Mouse (Mus musculus): ENCODE measurements around the gene Il17ra.

Gene Il17ra

DNA sequence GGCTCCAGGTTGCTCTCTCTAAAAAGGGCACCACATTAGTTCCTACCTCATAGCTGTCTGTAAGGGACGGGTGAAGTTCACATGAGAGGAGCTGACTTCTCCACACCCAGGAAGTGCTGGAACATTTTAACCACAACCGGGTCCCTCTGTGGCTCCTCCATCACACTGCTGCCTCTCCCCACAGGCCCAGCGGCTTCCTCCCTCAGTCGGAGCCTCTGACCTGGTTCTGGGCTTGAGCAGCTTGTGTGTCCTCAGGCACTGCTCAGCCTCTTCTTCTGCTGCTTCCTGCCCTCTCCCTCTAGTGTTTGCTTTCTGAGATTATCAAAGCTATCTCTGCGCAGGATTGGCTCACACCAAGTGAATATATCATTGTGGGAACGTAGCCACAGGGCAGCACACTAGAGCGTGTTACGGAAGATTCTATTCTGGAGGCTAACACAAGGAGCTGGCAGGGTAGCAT, 23.0 kb downstream of the Il17ra start:
- no peak for TF ChIP-seq GATA4 (IDR thresholded peaks at IDR 0.05; ENCODE audit: insufficient replicate concordance, low read length)

DNA sequence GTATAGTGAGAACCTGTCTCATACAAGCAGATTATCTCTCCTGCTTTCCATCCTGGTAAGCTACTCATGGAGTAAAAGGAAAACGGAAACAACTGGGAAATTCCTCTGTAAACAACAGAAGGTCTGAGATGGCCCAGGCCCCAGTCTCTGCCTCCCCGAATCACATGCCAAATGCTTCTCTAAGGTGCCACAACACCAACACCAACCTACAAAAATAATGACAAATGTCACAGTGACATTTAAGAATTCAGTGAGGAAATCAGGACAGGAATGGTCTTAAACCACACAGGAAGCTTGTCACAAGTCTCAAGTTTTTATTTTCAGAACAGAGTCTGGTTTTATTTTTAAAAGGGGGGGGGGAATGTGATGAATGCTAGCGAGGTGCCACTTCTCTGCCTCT, 25.6 kb downstream of the Il17ra start:
- TF ChIP-seq GATA4 (IDR thresholded peaks at IDR 0.05; ENCODE audit: insufficient replicate concordance, low read length): no peak

DNA sequence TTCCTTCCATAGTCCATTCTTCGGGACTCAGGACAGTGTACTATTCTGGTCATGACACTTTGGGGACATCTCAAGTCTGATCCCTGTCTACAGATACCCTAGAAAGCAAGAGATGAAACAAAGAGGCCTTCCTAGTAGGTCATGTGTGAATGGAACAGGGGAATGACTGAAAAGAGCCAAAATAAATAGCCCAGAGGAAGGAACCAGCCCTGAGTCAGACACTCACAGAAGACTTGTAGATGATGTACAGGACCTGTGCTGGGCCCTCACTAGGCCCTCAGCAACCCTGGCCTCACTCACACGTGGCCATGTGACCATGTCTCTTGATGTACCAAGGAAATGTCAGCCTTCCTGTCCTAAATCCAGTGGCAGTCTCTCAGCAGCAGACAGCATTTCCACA, 26.4 kb downstream of the Il17ra start:
- no peak for TF ChIP-seq GATA4 (IDR thresholded peaks at IDR 0.05; ENCODE audit: insufficient replicate concordance, low read length)

DNA sequence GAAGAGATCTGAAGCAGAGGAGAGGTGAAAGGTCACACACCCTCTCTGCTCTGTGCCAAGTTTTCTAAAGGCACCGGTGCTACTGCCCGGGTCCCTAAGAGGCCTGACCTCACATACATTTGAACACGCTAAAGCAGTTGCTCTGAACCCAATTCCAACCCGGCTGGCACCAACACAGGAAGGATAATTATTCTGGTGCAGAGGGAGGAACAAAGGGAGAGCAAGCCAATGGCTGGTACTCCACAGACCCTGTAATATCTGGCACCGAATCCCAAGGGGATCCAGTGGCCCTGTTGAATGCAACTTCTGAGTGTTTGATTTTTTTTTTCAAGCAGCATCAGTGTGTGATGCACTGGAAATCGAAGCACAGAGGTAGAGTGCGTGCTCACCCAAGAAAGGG, 28.0 kb downstream of the Il17ra start:
- no peak for TF ChIP-seq GATA4 (IDR thresholded peaks at IDR 0.05; ENCODE audit: insufficient replicate concordance, low read length)

DNA sequence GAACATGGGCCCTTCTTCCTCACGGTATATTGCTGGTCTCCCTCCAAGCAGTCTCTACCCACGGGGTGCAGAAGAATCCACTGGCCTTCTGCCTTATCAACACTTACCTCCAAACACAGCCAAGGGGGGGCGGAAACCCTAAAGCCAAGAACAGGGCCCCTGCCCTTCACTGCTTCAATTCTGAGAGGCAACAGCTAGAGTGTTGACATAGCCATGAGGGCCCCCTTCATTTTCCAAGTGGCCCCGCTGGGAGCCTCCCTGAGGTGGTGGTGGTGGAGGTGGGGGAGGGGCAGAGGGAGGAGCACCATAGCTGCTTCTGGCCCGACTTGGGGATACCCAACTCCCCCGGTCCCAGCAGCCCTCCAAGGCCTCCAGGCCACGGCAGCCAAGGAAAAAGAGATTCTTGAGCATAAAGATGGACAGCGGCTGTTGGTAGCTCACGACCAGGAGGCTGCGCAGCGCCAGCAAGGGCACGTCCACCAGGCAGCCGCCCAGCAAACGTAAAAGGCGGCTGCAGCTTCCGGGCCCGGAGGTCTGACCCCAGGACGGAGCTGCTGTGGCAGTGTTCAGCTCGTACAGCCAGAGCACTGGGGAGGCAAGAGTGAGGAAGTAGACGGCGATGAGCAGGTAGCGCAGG, 28.9 kb downstream of the Il17ra start:
- TF ChIP-seq GATA4 (IDR thresholded peaks at IDR 0.05; ENCODE audit: insufficient replicate concordance, low read length): no peak

DNA sequence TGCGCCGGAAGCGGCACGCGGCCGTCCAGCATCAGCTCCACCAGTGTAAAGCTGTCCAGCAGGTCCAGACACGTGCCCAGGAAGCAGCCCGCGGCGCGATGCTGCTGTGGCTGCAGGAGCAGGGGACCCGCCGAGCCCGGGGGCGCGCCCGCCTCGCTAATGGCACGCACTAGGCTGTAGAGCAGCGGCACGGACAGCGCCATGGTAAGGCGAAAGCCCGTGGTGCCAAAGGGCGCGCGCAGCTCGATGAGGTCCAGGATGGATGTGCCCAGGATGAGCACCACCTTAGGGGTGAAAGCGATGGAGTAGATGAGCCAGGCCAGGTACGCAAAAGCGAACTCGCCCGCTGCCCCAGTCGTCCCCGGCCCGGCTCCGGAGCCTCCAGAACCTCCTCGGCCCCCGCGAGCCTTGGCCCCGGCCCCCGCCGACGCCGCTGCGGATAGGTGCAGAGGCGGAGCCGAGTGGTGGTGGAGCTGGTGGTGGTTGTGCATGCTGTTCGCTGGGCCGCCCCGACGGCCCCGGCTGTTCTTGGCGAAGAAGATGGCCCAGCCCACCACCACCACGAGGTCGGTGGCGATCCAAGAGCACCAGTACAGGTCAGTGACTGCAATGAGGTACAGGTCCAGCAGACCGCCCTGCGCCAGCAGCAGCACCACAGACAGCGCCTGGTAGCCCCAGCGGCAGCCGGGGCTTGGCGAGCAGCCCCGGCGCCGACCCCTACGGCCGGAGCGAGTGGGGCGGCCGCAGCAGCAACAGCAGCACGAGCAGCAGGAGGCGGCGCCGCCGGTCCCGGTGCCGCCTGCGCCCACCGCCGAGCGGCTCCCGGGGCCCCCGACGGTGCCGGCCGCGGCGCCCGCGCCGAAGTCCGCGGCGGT, 29.7 kb downstream of the Il17ra start:
- TF ChIP-seq GATA4 (IDR thresholded peaks at IDR 0.05; ENCODE audit: insufficient replicate concordance, low read length): no peak

GRCm38 (mm10) chr6:120493374-120494181, 30.5 kb downstream of the Il17ra start, which contains the start of gene Tmem121b:
Gene Tmem121b (minus strand): TSS chr6:120493807.
- TF ChIP-seq GATA4 (IDR thresholded peaks at IDR 0.05; ENCODE audit: insufficient replicate concordance, low read length): no peak

DNA sequence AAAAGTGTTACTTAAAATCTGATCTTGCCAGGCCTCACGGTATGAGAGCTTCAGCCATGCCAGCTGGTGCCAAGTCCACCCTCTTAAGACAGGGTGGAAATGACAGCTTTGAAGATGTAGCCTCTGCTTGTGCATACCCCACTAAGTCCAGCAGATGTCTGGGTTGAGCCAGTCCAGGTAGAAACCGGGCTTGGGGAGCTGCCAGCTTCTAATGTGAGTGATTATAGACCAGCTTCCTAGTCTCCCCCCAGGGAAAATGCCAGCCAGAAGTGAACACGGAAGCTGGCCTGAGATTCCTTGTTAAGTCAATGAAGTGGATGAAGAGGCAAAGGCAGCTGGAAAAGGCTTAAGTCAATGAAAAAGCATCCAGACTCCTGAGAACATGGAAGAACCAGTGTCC, 33.5 kb downstream of the Il17ra start:
- no peak for TF ChIP-seq GATA4 (IDR thresholded peaks at IDR 0.05; ENCODE audit: insufficient replicate concordance, low read length)

DNA sequence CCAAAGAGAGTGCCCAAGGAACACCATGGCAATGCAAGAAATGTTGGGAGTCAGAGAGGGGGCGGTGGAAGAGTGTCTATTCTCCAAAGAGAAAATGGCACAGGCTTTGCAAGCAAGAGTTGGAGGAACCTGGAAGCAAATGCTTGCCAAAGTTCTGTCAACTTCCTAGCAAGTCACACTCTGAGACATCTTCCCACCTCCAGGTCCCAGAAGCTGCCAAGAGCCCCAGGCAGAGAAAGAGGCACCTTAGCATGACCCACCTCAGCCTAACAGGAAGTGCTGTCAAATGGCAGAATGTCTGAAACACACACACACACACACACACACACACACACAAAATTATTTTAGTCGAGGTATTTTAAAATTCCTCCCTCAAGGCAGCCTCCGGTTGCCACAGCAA, 41.0 kb downstream of the Il17ra start:
- no peak for TF ChIP-seq GATA4 (IDR thresholded peaks at IDR 0.05; ENCODE audit: insufficient replicate concordance, low read length)

- TF ChIP-seq GATA4 (IDR thresholded peaks at IDR 0.05; ENCODE audit: insufficient replicate concordance, low read length): no peak
Observed at GRCm38 (mm10) chr6:120505531-120505930, 42.5 kb downstream of the Il17ra start.

DNA sequence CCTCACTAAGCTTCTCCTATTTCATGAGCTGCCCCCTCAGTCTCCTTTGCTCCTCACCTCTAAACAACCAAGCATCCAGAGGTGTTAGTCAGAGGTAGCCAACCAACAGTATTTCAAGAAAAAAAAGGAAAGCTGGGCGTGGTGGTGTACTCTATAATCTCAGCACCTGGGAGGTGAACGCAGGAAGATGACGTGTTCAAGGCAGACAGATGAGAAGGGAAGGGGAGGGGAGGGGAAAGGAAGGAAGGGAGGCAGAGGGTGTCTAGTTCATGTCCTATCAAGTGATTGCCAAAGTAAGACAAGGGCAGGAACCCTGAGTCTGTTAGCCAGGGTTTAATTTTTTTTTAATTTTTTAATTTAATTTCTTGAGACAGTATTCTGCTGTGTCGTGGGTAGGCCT, 45.6 kb downstream of the Il17ra start:
- TF ChIP-seq GATA4 (IDR thresholded peaks at IDR 0.05; ENCODE audit: insufficient replicate concordance, low read length): no peak

- no peak for TF ChIP-seq GATA4 (IDR thresholded peaks at IDR 0.05; ENCODE audit: insufficient replicate concordance, low read length)
Observed at GRCm38 (mm10) chr6:120509975-120510374, 46.9 kb downstream of the Il17ra start.

DNA sequence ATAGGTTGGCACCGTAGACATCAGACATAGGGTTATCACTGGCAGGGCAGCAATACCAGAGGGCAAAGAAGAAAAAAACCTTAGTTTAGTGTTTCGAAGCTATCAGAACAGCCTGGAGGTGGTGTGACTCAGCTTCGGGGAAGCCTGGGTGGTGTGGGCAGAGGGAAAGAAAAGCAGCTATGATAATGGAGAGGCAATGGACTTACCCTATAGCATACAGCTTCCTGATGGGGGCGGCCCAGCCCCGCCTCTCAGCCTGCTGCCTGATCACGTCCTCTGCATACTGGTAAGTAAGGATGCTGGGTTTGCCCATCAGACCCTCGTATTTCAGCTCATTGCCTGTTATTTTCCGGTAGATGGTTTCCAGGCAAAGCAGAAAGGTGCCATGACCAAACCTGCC, 47.4 kb downstream of the Il17ra start:
- TF ChIP-seq GATA4 (IDR thresholded peaks at IDR 0.05; ENCODE audit: insufficient replicate concordance, low read length): no peak

DNA sequence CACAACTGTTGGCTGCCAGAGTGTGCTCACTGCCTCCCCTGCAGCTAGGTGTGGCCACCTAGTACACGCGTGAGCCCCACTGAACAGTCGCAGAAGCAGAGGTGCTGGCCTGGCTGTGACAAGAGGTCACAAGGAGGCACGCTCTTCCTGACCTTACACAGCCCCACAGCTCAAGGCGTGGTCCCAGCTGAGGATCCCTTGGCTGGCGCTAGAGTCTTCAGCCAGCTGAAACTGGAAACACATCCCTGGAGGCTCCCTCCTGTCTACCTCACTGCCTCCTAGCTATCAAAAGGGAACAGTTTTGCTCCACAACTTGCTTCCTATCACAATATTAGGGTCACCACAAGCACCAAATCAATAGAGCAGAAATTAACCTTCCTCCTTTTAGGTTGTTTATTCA, 48.2 kb downstream of the Il17ra start:
- TF ChIP-seq GATA4 (IDR thresholded peaks at IDR 0.05; ENCODE audit: insufficient replicate concordance, low read length): no peak

- TF ChIP-seq GATA4 (IDR thresholded peaks at IDR 0.05; ENCODE audit: insufficient replicate concordance, low read length): no peak
Observed at GRCm38 (mm10) chr6:120516422-120516821, 53.4 kb downstream of the Il17ra start.
